Mouse (Mus musculus): ENCODE measurements around the gene Bod1. TPM values are rescaled to one million over a fixed set of nuclear protein-coding genes. Genes with fewer than 3 reads are reported as not detected.

Gene Bod1
- polyA plus RNA-seq, 1 experiment = 194 TPM

DNA sequence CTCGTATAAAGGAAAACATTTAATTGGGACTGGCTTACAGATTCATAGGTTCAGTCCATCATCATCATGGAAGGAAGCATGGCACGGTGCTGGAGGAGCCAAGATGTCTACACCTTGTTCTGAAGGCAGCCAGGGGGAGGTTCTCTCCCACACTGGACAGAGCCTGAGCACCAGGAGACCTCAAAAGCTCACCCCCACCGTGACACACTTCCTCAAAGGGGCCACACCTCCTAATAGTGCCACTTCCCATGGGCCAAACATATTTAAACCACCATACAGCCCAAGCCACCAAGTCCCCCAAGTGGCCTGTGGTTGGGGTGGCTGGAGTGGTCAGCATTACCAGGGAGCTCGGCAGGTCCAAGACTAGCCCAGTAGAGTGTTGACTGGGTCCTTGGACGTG, 31.5 kb downstream of the Bod1 start:
- no peak for DNase-seq (ENCODE audit: low read depth)
- TF ChIP-seq POLR2A (IDR thresholded peaks at IDR 0.05; ENCODE audit: borderline replicate concordance, extremely low read depth, insufficient read depth, insufficient read length, poor library complexity, severe bottlenecking) (no peak), CTCF (IDR thresholded peaks at IDR 0.05; ENCODE audit: borderline replicate concordance, extremely low read depth, insufficient read depth, insufficient read length) (no peak)

DNA sequence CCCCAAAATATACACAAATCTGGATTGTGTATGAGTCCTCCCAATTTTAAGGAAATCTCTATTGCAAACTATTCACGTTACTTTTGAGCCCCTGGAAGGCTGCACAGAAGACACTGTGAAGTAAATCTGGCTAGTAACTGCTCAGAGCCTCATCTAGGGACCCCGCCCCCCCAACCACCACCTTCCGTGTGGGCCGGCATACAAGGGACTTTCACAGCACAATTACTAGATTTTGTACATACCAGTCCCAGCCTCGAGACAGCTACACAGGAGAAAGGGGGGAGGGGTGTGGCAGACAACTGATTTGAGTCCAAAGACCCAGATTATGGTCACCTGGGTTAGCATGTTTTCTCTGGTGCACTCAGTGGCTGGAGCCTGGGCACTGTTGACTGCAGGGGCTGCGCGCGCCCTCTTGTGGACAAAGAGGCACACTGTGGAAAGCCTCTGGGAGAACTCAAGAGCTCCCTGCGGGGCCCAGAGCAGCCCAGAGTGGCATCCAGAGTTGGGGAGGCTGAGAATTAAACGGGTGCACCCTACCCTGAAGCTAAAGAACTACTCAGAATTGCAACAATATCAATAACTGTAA, 33.8 kb downstream of the Bod1 start:
- DNase-seq (ENCODE audit: low read depth) = peak; percentile 81
- TF ChIP-seq POLR2A (IDR thresholded peaks at IDR 0.05; ENCODE audit: borderline replicate concordance, extremely low read depth, insufficient read depth, insufficient read length, poor library complexity, severe bottlenecking) (no peak), CTCF (IDR thresholded peaks at IDR 0.05; ENCODE audit: borderline replicate concordance, extremely low read depth, insufficient read depth, insufficient read length) (peak; percentile 91)

DNA sequence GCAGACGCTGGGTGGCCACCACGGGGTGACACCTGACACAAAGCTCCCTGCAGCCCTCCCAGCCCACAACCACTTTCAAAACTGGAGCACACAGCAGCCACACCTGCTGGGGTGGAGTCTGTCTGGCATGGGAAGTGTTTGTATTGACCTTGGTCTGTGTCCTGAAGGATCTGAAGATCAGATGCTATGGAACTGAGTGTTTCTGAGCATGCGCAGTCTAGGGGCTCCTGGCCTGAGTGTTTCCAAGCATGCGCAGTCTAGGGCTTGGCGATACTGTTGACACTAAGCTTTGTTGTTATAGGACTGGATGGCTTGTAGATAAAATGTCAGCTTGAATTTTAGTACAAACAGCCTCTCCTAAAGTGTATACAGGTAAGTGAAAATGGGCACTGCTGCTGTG, 43.0 kb downstream of the Bod1 start:
- TF ChIP-seq CTCF (IDR thresholded peaks at IDR 0.05; ENCODE audit: borderline replicate concordance, extremely low read depth, insufficient read depth, insufficient read length) (no peak), POLR2A (IDR thresholded peaks at IDR 0.05; ENCODE audit: borderline replicate concordance, extremely low read depth, insufficient read depth, insufficient read length, poor library complexity, severe bottlenecking) (no peak)
- no peak for DNase-seq (ENCODE audit: low read depth)

DNA sequence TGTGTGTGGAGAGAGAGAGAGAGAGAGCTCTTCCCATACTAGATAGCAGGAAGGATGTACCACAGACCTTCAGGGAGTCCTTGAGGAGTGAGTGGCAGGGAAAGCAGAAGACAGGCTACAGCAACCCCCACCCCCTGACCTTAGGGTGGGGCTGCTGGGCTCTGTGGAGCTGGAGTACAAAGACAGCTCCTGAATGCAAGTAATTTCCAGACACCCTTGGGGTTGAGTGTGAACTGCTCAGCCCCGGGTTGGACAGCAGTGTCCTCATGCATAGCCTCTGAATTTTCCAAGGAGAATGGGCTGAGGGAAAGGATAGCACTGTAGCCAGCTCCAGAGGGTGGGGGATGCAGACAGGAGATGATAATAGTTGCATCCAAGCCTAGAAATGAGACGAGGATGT, 50.9 kb downstream of the Bod1 start:
- no peak for DNase-seq (ENCODE audit: low read depth)
- TF ChIP-seq POLR2A (IDR thresholded peaks at IDR 0.05; ENCODE audit: borderline replicate concordance, extremely low read depth, insufficient read depth, insufficient read length, poor library complexity, severe bottlenecking) (no peak), CTCF (IDR thresholded peaks at IDR 0.05; ENCODE audit: borderline replicate concordance, extremely low read depth, insufficient read depth, insufficient read length) (no peak)

DNA sequence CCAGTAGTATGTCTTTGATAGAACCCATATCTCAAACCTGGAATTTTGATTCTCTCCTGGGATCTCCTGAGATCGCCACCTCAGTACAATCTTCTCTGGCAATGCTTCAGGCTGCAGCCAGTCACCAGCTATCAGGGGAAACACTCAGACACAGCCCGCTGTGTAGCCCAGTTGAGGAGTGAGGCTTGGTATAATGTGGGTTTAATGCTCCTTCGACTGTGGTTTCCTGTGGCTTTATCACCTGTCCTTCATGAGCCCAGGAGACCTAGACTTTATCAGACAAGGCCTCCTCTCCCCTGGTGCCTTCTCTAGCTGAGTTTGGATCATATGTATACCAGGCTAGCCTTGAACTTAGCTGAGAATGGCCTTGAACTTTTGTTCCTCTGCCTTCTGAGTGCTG, 53.9 kb downstream of the Bod1 start:
- TF ChIP-seq CTCF (IDR thresholded peaks at IDR 0.05; ENCODE audit: borderline replicate concordance, extremely low read depth, insufficient read depth, insufficient read length) = no peak
- DNase-seq (ENCODE audit: low read depth) = no peak

DNA sequence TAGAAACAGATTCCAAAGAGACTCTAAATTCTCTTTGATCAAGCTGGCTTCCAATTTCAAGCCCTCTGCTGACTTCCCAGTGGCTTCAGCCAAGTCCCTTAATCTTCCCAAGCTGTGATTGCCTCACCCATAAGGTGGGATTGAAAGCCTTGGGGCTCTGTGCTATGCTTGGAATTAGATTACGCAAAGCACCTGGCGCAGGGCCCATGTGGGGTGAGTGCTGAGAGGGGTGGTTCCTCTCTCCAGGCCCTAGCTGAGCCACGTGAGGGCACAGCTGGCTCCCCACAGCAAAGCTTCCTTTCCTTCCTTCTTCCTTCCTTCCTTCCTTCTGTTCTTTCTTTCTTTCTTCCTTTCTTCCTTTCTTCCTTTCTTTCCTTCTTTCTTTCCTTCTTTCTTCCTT, 54.4 kb downstream of the Bod1 start:
- DNase-seq (ENCODE audit: low read depth) = peak; percentile 16
- TF ChIP-seq CTCF (IDR thresholded peaks at IDR 0.05; ENCODE audit: borderline replicate concordance, extremely low read depth, insufficient read depth, insufficient read length) = no peak
- no peak for TF ChIP-seq POLR2A (IDR thresholded peaks at IDR 0.05; ENCODE audit: borderline replicate concordance, extremely low read depth, insufficient read depth, insufficient read length, poor library complexity, severe bottlenecking)

DNA sequence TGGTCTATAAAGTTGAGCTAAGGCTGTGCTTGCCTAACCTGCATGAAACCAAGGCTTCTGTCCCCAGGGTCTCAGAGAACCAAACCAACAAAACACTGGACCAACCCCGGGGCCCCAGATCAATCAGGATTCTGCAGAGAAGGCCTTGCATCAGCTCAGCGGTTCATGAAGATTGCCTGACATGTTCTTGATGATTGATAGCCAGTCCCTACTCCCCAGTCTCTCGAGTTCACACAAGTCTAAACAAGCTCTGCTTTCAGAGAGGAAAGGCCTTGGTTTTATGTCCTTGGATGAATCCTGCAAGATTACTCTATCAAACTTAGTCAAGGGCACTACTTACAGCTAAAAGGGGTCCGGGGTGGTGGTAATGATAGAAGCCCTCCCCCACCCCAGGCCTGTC, 55.0 kb downstream of the Bod1 start:
- no peak for DNase-seq (ENCODE audit: low read depth)
- TF ChIP-seq POLR2A (IDR thresholded peaks at IDR 0.05; ENCODE audit: borderline replicate concordance, extremely low read depth, insufficient read depth, insufficient read length, poor library complexity, severe bottlenecking) (no peak), CTCF (IDR thresholded peaks at IDR 0.05; ENCODE audit: borderline replicate concordance, extremely low read depth, insufficient read depth, insufficient read length) (no peak)

Other genes starting within 250 kb of the Bod1 start
- 29.0 and 41.5 TPM in 2 replicates for gene Cpeb4, start 200.3 kb upstream of the Bod1 start, polyA plus RNA-seq (2012; rRNA removed)

Measured in brain, embryonic 14.5 days (tissue).